Mouse (Mus musculus) heart, adult 18-20 months (tissue): ENCODE results near the gene Ptges2. TPM values are rescaled to one million over a fixed set of nuclear protein-coding genes. Genes with fewer than 3 reads are reported as not detected.
"Not testable (repeated sequence)": the region's sequence is repeated elsewhere in the genome, so short reads cannot be mapped to it uniquely, and the experiment has no call there.

ENCODE experiments used
- DNase-seq, 2 experiments: peaks; one replicate each; pipeline ENCODE4 v3.0.0; 2021 to 2022; ENCODE audit warnings: mixed read lengths in 1 of 2
- long read RNA-seq, 2 experiments: library from polyadenylated mRNA; stranded (forward); transcript quantifications; one replicate each; pipeline ENCODE4 v2.0.0; 2021
- total RNA-seq, 2 experiments: library from RNA; stranded (reverse); gene quantifications; 2 replicates each; pipeline ENCODE4 v1.2.3; 2021

Ptges2 gene
- total RNA-seq = 10 to 100 TPM; 60.2 to 68.5 TPM
- long read RNA-seq, experiment 1, full-length matches to known transcripts = 78 of 84 reads
- long read RNA-seq, experiment 1, partial matches to known transcripts = 6 of 84 reads
- long read RNA-seq, experiment 1, other reads (novel, unspliced or antisense) = 0 of 84 reads
- long read RNA-seq, experiment 2, full-length matches to known transcripts = 43 of 52 reads
- long read RNA-seq, experiment 2, partial matches to known transcripts = 4 of 52 reads
- long read RNA-seq, experiment 2, other reads (novel, unspliced or antisense) = 5 of 52 reads

DNA sequence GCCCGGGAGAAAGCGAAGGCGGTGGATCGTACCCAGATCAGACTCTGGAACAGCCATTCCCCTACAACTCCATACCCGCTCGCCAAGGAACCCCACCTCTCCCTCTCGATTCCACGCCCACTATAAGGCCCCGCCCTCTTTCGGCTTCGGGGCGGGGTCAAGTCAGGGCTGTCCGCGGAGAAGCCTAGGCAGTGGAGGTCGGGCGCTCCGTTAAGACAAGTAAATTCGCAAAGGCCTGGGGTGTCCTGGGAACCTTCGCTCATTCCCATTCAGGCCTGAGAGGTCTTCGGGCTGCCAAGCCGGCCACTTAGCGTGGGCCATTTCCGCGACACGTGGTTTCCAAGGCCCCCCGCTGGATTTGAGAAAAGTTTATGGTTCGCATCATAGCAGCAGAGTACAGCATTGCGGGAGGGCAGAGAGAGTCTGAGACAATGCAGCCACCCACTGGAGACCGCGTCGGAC, at the start of gene Ptges2:
Gene Ptges2, plus strand, starts transcription at position 413 of the 462 bp plus-strand sequence.
- DNase-seq = peak; percentile 95 to 99

DNA sequence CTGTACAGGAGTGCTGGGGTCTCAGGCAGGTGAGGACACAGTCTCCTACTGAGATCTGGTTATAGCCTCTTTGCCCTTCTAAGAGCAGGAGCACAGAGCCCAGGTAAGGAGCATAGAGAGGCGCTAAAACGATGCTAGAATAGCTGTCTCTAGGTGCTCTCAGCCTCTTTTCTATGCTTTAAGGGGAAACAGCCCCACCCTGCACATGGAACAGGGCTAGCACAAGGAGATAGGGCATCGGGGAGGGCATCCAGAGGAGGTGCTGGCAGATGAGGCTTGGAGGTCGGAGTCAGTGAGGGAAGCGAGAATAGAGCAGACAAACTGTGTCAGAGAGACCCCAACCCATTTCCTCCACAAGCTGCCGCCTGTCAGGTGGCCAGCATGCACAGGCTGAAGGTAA, 48.7 kb upstream of the Ptges2 start:
- no peak for DNase-seq

DNA sequence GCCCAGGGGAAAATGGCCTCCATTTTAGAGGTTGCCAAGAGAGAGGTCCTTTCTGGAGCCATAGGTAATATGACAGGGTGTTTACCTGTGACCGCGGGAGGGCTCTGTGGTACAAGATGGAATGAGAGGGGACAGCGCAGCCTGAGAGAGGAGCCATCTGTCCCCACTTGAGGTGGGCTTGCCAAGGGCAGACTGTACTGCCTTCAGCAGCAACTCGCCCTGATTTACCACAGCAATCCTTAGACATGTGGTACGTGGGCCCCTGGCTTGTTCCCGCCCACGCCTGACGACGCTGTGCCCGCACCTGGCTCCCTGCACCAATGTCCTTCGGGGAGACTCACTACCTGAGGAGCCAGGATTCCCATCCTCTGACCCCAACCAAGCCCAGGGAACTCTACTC, 47.4 kb upstream of the Ptges2 start:
- no peak for DNase-seq

DNA sequence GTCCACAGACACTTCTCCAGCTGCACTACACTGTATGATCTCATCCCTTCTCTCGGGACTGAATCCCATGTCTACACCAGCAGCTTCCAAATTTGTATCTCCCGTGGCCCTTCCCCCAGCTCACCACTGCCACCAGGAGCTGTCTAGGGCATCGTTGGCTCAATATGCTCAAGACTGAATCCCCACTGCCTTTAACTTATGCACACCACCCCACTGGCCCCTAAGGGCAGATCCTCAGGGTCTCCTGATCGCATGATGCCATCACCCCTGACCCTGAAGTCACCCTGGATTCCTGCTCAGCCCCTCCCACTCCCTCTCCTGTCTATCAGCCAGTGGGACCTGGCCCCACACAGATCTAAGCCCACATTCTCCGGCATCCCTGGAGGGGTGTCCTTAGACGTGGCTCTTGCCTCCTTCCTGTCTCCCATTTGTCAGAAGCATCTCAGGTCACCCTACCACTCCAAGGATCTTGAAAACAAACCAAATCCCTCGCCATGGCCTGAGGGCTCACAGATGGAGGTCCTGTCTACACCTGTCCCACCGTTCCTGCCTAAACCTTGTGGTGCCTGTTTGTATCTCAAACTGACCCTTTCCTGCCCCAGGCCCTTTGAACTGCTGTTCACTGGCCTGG, 46.0 kb upstream of the Ptges2 start:
- DNase-seq = no peak

DNA sequence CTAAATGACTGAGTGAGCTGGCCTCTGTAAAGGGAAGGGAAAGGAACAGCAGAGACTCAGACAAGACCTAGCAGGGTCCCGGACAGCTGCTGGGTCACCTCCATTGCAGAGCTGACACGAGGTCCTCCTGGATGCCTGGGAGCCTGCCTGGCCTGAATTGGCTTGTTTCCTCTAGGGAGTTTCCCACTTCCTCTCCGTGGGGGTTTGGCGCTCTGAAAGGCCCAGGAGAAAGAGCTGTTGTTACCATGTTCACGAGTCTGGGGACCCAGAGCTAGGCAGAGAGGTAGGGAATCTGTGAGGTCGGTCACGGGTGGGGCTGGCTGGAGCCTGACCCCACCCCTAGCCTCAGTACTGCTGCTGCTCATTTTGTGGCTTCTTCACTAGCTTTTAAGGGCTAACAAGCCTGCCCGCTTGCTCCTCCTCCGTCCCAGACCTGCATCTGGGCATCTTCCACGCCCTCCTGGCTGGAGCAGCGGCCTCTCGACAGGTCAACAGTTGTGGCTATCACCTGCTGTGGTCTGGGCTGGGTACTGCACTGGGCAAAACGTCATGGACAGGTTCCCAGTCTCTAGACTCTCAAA, 45.1 kb upstream of the Ptges2 start:
- DNase-seq = peak in 1 of 2 experiments; percentile 46

DNA sequence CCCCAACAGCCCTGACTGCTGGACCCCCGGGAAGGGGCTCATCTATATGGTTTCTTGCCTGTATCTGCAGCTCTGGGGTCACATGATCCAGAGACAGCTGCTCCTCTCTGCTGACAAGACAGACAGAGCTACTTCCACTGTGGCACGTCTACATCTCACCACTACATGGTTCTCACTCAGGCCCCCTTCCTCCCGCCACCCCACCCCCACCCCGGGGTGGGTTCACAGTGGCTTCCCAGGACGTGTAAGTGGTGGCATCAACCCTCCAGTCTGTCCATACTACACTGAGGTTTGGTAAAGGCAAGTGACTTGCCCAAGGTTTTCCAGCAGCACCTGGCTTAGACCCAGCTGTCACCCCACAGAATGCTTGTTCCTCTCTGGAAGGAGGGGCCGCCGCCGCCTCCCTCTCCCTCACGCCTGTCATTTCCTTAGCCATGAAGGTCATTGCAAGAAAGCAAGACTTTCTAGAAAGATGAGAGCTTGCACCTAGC, 44.2 kb upstream of the Ptges2 start:
- DNase-seq = no peak

DNA sequence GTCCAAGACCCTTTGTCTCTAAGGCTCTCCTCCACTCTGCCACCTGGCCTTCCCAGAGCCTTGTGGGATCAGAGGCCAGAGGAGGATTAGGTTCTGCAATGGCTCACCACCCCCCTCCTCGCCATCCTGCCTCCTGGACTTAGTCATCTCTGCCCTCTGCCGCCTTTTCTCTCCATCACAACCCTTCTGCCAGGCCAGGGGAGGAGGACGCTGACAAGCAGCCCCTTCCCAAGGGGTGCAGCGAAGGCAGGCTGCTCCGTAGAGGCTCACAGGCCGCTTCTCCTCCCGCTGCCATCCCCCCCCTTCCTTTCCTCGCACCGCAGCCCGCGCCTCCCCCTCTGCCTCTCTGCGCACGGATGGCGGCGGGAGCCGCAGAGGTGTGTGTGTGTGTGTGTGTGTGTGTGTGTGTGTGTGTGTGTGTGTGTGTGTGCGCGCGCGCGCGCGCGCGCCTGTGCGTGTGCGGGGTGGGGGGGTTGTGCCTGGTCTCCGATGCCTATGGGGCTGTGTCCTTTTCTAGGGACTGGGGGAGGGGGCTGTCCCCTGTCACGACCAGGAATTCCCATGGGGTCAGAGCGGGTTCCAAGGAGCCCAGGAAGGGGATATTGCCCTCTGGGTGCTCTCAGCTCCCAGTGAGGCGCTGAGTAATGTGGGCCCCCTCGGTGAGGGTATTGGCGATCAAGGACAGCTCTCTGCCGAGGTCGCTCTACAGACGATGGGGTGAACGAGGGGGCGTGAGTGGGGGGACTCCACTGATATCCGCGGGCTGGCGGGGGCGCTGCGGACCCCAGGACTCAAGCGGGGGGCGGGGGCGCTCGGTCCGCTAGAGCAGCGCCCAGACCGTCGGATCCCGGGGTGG, 43.3 kb upstream of the Ptges2 start, which contains the start of gene Ciz1:
Gene Ciz1, plus strand, starts transcription at position 177 of the 856 bp plus-strand sequence.
- DNase-seq = no peak

DNA sequence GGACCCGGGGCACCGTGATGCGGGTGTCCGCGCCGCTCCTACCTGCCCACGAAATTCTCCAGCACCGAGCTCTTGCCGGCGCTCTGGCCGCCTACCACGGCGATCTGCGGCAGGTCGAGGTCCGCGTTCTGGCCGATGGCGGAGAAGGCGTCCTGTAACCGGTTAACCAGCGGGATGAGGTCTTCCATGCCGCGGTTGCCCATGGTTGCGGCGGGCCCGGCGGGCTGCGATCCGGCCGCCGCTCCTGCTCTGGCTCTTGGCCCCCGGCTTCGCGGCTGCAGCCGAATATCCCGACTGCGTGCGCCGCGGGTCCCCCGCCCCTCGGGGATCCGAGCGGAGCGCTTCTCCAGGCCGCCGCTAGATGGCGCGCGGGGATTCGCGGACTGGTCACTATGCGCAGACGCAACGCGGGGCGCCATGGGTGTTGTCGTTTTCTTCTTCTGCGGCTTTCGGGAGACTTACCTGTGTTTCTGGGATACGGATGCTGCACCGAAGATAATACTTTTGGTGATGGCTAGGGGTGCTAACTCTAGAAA, 42.6 kb upstream of the Ptges2 start, which contains the start of gene Dnm1:
Gene Dnm1, minus strand, starts transcription at position 332 of the 536 bp plus-strand sequence.
- DNase-seq = peak; percentile 90 to 94

DNA sequence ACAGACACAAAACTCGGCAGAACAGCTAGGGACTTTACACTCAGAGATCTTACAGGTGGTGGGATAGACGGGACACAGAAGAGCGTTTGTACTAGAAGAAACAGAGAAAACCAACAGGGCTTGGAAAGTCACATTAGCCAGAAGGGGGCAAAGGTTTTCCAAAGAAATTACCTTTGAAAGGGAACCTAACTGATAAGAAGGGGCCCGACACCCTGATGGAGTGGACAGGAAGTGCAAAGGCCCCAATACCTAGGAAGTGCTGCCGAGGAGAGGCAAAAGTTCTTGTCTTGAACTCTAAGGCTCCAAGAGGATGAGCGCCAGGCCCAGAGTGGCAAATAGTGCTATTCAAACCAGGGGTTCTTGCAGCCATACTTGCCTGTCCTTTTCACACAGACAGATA, 41.9 kb upstream of the Ptges2 start:
- DNase-seq = no peak

DNA sequence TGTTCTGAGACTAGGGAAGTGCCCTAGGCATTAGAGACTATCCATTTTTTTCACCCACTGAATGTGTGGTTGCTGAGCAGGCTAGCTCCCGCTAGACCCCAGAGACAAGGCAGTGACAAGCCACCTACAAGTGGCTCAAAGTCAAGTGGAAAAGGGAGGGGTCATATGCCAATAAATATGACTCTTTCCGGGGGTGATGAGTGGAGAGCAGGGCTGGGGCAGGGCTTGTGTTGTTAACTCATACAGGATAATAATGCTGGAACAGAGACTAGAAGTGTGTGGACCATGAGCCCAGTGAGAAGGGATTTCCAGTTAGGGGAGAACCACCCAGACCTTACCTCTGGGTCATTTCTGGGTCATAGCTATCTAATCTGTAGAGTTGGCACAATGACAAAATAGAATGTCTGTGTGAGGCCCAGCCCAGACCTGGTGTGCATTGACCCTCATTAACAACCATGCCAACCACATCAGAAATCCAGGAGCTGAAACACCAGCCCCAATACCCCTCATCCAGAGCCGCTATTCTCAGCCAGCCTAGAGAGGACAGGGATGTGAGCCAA, 41.3 kb upstream of the Ptges2 start:
- DNase-seq = no peak

DNA sequence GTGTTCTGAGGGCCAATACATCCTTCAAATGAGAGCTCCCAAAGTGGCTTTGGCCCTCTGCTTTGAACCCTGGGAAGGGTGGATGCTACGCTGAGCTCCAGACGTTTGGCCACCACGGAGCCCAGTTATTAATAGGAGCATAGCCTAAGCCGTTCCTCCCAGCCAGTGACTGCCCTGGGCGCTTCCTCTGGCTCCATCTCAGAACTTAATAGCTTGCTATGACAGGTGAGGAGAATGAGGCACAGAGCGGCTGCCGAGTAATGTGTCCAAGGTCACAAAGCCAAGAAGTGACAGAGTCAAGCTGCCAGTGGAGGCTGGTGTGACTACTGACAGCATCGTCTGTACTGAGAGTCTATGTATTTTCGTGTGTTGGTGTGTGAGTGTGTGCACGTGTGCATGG, 39.5 kb upstream of the Ptges2 start:
- DNase-seq = no peak

DNA sequence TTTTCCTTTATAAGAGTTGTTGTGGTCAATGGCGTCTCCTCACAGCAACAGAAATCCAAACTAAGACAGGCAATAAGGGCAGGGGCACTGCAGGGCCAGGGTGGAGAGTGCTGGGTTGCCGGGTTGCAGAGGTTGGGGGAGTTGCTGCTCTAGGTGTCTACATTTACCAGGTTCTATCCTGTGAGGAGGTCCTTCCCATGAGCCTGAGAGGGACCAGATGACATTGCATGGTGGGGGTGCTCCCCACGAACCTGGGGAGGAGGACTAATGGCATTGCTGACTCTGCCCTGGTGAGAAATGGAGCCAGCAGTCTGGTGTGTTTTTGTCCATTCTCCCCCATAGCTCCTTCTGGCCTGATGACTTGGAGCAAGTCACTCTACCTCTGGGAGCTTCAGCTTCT, 38.0 kb upstream of the Ptges2 start:
- no peak for DNase-seq

DNA sequence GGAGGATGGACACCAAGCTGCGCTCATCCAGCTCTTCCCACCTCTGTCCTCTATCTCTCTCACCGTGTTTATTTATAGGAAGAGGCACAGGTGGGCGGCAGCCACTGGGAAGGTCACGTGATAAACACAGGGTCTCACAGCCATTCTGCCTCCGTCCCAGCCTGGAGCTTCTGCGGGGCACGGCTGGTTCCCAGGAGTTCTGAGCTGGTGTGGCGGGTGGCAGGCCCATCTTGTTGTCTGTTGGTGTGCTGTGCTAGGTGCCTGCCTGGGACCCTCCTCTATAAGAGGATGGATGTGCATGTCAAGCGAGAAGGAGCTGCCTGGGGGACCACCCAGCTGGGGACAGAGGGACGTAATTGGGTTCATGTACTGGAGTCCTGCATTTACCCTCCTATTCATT, 37.3 kb upstream of the Ptges2 start:
- no peak for DNase-seq

DNA sequence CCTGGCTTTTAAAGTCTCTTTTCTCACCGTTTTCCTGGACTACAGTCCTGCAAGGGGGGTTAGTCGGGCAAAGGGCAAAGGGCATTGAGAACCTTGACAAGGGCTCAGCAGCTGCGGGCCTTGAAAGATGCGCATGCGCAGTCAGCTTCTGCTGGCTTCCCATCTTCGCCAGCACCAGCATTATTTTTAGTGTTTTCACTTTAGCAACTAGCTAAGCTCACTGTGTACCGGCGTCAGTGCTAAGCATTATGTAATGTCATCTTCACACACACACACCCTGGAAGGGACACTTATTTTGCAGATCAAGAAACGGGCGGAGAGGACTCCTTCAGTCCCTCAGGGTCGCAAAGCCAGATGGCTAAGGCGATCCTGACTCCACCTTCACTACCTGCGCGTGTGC, 35.0 kb upstream of the Ptges2 start:
- DNase-seq = peak; percentile 83 to 88

DNA sequence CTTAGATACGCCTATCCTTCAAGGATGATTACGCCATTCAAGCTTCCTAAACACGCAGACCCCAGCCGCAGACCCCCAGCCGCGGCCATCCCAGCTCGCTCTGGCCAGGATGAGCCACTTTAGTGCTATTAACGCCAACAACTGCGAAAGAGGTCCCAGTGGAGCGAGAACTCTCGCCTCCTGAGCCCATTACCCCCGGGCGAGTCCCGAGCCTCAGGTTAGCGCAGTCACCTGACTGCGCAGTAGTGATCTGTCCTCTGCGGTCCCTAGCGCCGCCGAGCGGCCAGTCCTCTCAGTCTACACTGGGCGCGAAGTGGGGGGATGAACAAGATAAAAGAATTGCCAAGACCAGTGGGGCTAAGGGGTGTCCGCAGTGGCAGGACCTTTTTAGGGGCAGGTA, 34.3 kb upstream of the Ptges2 start:
- DNase-seq = peak; percentile 78 to 86

DNA sequence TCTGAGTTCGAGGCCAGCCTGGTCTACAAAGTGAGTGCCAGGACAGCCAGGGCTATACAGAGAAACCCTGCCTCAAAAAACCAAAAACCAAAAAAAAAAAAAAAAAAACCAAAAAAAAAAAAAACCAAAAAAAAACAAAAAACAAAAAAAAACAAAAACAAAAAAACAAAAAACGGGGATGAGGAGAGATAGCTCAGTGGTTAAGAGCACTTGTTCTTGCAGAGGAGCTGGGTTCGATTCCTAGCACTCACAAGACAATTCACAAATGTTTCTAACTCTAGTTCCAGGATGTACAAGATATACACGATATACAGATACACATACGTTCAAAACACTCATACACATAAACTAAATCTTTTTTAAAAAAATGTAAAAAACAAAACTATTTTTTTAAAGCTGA, 33.4 kb upstream of the Ptges2 start:
- not testable (repeated sequence) for DNase-seq

DNA sequence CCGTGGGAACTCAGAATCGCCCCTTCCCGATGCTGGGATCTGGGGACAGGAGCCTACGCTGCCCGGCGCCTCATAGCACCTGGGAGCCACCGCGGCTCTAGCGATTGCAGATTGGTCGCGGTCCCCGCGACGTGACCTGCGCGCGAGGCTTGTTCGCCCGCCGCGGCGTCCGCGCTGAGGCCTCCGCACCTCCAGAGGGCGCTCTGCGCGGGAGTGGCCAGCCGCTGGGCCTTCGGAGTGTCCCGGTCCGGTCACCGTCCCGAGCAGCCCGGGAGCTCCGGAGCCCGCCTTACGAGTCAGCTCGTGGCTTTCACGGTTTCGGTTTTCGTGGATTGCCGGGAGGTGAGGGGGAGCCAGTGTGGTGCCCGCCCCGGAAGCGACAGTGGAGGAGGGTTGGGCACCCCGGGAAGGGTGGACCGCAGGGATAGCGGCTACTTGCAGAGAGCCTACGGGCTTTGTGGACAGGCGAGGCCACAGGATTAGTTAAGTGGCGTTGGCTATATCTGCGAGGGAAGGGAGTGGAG, 32.8 kb upstream of the Ptges2 start:
- peak; percentile 95 for DNase-seq

DNA sequence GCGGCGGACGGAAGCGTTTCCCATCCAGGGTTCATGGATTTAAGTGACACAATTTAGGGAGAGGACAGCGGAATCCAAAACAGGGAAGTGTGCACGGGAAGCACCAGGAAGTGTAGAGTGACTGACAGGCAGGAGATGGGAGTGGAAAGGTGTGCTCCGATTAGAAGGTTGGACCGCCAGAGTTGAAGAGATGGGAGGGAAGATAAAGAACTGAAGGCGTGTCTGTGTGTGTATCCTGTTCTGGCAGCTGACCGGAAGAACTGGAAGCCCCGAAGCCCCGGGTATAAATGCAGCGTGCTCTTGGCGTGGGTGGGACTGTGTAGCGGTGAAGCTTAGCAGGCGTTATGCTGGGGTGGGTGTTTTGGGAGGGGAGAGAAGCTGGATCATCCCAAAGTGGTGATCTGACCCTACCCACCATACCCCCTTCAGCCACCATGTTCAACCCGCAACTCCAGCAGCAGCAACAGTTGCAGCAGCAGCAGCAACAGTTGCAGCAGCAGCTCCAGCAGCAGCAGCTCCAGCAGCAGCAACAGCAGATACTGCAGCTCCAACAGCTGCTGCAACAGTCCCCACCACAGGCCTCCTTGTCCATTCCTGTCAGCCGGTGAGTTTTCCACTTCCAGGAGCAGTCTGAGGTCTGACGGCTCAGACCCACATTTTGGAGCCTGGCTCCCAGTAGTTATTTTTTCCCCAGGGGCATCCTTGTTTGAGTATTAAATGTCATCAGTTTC, 32.2 kb upstream of the Ptges2 start:
- DNase-seq = peak in 1 of 2 experiments; percentile 71

DNA sequence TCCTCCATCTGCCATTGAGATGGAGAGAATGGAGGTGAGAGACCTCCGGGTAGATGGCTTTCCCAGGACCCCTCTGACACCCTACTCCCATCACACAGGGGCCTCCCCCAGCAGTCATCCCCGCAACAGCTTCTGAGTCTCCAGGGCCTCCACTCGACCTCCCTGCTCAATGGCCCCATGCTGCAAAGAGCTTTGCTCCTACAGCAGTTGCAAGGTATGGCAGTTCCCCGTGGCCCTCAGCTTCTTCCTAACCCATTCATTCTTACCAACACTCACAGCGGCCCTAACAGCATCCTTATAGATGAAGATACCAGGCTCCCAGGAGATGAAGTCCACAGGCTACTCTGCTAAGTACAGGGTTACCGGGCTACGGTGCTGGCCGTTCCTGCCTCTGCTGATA, 31.6 kb upstream of the Ptges2 start:
- DNase-seq = no peak

DNA sequence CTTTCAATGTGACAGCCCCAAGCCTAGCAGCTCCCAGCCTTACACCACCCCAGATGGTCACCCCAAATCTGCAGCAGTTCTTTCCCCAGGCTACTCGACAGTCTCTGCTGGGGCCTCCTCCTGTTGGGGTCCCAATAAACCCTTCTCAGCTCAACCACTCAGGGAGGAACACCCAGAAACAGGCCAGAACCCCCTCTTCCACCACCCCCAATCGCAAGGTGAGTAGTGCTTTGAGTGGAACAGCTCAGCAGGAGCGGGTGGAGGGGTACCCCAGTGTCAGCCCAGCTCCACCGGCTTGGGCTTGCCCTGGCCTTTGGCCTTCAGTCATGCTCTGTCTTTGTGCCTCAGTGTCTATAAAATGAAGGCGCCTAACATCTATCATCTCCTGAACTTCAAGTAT, 28.4 kb upstream of the Ptges2 start:
- DNase-seq = no peak

DNA sequence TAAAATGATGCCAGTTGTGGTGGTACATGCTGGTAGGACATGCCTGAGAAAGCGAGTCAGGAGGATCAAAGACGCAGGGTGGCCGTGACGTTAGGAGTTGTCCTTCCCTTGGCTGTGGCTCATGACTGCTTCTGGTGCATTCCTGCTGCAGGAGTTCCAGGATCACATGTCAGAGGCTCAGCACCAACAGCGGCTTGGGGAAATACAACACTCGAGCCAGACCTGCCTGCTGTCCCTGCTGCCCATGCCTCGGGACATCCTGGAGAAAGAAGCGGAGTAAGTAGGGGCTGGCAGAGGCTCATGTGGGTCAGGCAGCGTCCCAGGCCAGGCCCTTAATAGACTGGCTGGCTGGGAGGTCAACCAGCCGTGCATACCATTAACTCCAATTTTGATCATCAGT, 21.5 kb upstream of the Ptges2 start:
- DNase-seq = peak; percentile 42 to 65
